Mouse (Mus musculus): ENCODE results near the gene Tmem220.

Tmem220 gene

DNA sequence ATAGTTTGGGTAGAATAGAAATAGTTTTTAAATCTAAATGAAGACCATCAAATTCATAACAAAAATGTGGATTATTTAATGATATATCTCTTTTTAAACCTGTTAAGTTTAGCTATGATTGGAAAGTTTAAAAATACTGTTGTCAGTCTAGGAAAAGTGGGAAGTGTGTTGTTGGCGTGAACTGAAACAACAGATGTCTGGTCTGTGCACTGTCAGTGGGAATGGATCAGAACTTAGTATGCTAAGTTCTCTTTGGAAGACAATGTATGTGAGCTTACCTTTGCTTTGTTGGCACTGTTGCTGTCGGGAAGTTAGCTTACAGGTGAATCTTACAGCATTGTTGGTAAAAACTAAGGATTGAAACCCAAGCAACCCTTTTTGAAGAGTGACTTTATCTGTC lies 36.4 kb downstream of the Tmem220 start:
- no peak for DNase-seq (ENCODE audit: low spot score in 2 of 2)

- DNase-seq (ENCODE audit: low spot score in 2 of 2) = no peak
Observed at GRCm38 (mm10) chr11:67062726-67063125, 37.8 kb downstream of the Tmem220 start.

DNA sequence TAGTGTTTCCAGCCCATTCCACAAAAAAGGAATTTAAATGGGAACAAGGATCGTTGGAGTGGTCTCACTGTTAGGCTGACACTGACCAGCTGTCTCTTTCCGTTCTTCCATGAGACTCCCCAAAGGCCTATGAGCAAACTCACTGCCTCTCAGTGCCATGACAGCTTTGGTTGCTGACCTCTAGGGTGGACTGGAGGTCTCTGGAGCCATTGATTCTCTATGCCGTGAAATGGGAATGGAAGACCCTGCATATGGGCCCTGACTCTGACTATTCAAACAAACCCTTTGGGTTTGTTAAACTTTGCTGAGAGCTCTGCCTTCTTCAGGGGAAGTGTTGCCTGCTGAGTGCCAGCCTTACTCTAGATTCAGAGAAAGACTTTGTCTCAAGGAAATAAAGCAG lies 42.8 kb downstream of the Tmem220 start:
- no peak for DNase-seq (ENCODE audit: low spot score in 2 of 2)

DNA sequence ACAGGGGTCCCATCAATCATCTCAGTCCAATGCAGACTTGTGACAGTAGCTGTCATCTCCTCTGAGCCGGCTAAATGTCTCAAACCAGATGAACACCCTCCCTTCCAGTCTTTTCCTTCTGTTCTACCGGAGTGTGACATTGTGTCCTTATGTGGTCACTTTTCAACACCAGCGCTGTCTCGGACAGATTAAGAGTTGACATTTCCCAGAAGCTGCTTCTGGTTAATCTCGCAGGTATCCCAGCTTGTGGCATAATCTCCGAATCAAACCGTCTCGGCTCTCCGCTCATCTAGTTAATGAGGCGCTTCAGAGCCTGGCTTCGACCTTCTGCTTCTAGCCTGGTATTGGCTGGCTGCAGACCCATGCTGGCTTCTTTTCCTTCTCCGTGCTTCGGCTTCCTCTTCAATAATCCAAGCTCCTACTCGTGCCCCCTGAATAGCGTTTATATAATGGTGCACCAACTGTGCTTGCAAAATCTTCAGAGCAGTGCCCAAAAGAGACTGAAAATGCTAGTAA lies 47.7 kb downstream of the Tmem220 start:
- DNase-seq (ENCODE audit: low spot score in 2 of 2) = no peak

DNA sequence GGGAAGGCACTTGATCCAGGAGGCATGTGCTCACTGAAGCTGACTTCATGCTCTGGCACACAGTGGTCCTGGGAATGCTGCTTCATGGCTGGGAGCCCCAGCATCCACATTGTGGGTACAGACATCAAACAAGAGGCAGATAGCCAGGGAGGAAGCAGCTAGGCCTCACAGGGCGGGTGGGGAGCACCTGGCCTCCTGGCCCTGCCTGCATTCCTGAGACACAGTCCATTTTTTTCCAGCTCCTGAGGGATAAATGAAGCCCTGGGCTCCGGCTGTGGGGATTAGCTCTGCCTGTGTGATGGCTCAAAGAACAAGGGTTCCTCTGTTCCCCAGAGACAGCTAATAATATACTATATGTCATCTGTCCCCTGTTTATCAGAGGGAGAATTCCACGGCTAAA lies 50.1 kb downstream of the Tmem220 start:
- no peak for DNase-seq (ENCODE audit: low spot score in 2 of 2)

DNA sequence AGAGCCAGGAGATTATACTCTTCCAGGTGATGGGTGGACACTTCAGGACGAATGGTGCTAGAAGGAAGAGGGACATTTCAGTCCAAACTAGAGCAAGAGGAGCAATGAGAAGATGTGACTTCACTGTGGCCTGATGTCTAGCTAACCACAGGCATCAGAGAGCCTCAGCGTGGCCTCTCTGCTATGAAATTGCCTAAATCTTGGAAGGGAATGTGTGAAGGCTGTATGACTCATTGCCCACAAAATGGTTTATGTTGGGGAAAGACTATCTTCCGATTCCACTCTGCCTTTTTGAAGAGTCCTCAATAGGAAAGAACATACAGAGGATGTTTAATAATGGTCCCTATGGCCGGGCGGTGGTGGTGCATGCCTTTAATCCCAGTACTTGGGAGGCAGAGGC lies 51.8 kb downstream of the Tmem220 start:
- DNase-seq (ENCODE audit: low spot score in 2 of 2) = no peak

DNA sequence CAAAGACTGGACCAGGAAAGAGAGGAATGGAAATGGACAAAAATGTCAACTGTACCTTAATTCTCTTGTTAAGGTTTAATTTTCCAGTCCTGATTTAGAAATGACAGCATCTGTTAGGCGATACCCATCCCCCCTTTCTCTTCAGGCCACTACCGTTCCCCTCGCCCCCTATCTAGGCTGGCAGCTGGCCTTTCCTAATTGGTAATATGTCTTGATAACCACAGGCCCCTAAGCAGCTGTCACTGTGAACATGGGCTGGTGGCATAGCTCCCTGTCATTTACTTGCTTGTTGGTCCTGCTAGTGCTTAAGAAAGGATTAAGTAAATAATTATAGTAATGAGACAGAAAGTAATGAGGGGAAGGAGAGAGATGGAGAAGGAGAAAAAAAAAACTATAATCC lies 52.5 kb downstream of the Tmem220 start:
- DNase-seq (ENCODE audit: low spot score in 2 of 2) = no peak

GRCm38 (mm10) chr11:67078000-67078399 lies 53.0 kb downstream of the Tmem220 start, which contains the start of gene Myh3:
Gene Myh3 (plus strand): TSS chr11:67078300.
- DNase-seq (ENCODE audit: low spot score in 2 of 2) = no peak

GRCm38 (mm10) chr11:67078888-67079287 lies 53.9 kb downstream of the Tmem220 start:
- DNase-seq (ENCODE audit: low spot score in 2 of 2) = no peak

DNA sequence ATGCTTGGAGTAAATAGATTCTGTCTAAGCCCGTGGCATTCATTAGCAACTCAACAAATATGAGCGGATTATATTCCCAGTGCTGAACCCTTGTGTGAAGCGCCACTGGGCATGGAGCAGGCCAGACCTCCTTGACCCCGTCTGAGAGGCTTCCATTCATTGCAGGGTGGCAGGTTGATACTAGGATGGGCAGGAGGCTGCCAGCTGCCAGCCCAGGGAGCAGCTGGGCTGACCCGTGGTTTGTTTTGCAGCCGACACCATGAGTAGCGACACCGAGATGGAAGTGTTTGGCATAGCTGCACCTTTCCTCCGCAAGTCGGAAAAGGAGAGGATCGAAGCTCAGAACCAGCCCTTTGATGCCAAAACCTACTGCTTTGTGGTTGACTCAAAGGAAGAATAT lies 54.8 kb downstream of the Tmem220 start:
- DNase-seq (ENCODE audit: low spot score in 2 of 2) = no peak

GRCm38 (mm10) chr11:67080168-67080567 lies 55.2 kb downstream of the Tmem220 start:
- DNase-seq (ENCODE audit: low spot score in 2 of 2) = peak; percentile 29 to 71

DNA sequence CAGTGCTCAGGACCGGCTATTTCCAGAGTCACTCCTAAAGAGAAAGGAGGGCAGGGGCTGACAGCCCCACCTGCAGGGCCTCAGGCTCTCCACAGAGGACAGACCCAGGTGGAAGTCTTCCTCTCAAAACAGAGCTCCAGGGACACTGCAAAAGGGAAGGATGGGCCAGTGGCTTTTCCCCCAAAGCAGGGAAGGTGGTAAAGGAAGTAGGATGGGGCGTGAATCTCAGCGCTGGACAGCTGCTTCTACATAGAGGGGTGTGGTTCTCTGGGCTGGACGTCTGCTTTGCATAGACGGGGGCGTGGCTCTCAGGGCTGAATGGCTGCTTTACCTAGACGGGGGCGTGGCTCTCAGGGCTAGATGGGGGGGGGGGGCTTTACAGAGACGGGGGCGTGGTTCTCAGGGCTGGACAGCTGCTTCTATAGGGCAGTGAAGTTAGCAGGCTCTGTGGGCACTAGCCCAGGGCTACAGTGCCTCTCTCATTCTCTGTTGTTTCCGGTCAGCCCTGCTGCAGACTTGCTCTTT lies 56.2 kb downstream of the Tmem220 start:
- DNase-seq (ENCODE audit: low spot score in 2 of 2) = no peak

DNA sequence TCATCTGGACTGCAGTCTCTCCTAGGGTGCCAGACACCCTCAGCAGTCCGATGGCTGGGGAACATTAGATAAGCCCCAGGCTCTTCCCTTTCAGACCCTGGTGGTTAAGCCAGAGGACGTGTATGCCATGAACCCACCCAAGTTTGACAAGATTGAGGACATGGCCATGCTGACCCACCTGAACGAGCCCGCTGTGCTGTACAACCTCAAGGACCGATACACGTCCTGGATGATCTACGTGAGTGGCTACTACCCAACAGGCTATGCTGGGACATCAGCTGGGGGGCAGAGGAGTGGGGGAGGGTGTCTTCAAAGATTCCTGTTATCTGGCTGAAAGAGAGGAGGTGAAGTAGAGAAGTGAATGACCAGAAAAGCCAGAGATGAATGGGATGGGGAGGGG lies 57.2 kb downstream of the Tmem220 start:
- DNase-seq (ENCODE audit: low spot score in 2 of 2) = no peak

- no peak for DNase-seq (ENCODE audit: low spot score in 2 of 2)
Observed at GRCm38 (mm10) chr11:67082793-67083192, 57.8 kb downstream of the Tmem220 start.

- DNase-seq (ENCODE audit: low spot score in 2 of 2) = no peak
Observed at GRCm38 (mm10) chr11:67083239-67083638, 58.3 kb downstream of the Tmem220 start.

- no peak for DNase-seq (ENCODE audit: low spot score in 2 of 2)
Observed at GRCm38 (mm10) chr11:67083712-67084340, 58.9 kb downstream of the Tmem220 start.

Measured in spleen, postnatal 4 days (tissue).